Mouse (Mus musculus) midbrain, embryonic 12.5 days (tissue): Measurements from ENCODE around the gene Dcst2. TPM values are rescaled to one million over a fixed set of nuclear protein-coding genes. Genes with fewer than 3 reads are reported as not detected.

ENCODE experiments used
- ATAC-seq: fragments of 200-750 bp; cut with Nextera tagmentation; 2 replicates; pipeline ENCODE4 v1.8.0; 2017; ENCODE audit warnings: low read depth, moderate TSS enrichment, moderate library complexity; ENCODE audit not compliant: low FRiP score
- H3K27ac ChIP-seq: fragments of 300-500 bp; sonication (generic); replicated peaks from 2 replicates; pipeline ENCODE4 v1.5.1; 2016; ENCODE audit warnings: mild to moderate bottlenecking
- H3K27me3 ChIP-seq: fragments of 300-500 bp; sonication (generic); 2 replicates; pipeline ENCODE4 v1.6.1; 2016; ENCODE audit warnings: mild to moderate bottlenecking
- H3K36me3 ChIP-seq: fragments of 300-500 bp; sonication (generic); 2 replicates; pipeline ENCODE4 v1.6.1; 2016
- H3K4me1 ChIP-seq: fragments of 300-500 bp; sonication (generic); 2 replicates; pipeline ENCODE4 v1.6.1; 2016
- H3K4me2 ChIP-seq: fragments of 300-500 bp; sonication (generic); replicated peaks from 2 replicates; pipeline ENCODE4 v1.6.1; 2016; ENCODE audit warnings: mild to moderate bottlenecking, moderate library complexity
- H3K4me3 ChIP-seq: fragments of 300-500 bp; sonication (generic); 2 replicates; pipeline ENCODE4 v1.5.1; 2016; ENCODE audit warnings: mild to moderate bottlenecking
- H3K9ac ChIP-seq: fragments of 300-500 bp; sonication (generic); replicated peaks from 2 replicates; pipeline ENCODE4 v1.6.1; 2016; ENCODE audit warnings: mild to moderate bottlenecking, moderate library complexity
- H3K9me3 ChIP-seq: fragments of 300-500 bp; sonication (generic); 2 replicates; pipeline ENCODE4 v1.6.1; 2016; ENCODE audit warnings: mild to moderate bottlenecking
- WGBS: fragments of 180-500 bp; shearing (Covaris S2); methylation state at CpG from one replicate; pipeline ENCODE4 v1.1.7; 2016; 5-methylcytosine and 5-hydroxymethylcytosine counted together
- polyA plus RNA-seq: library from polyadenylated mRNA; unstranded; fragments of >200 nt; fragmentation: Nextera tagmentation; extraction: Ambion mirVana; gene quantifications from 2 replicates; pipeline ENCODE4 v1.2.1, GENCODE M21; 2016

Gene Dcst2
- polyA plus RNA-seq, 1 experiment from 2014 or later = 0.22 TPM

- H3K36me3 ChIP-seq = no peaks in the 10 kb centered on the region
- H3K27ac ChIP-seq = no peak overlapping the region; the same call in 1 of the 2 replicates
- H3K27me3 ChIP-seq = peaks cover 11% of the 10 kb centered on the region
- no peak overlapping the region for H3K9ac ChIP-seq
- no peak overlapping the region for H3K4me3 ChIP-seq
- no peaks in the 10 kb centered on the region for H3K9me3 ChIP-seq
- H3K4me2 ChIP-seq = no peak overlapping the region
- 47% methylated on average over 12 of the region's 12 CpGs for WGBS
- H3K4me1 ChIP-seq = peaks cover 12% of the 10 kb centered on the region; the same call in 1 of the 2 replicates
- 0 out of 2 replicates have a peak, but pooled peaks have one; percentile 39 for ATAC-seq
Measured at GRCm38 (mm10) chr3:89384331-89385076, 22.7 kb downstream of the Dcst2 start.

- peaks cover 14% of the 10 kb centered on the region for H3K27me3 ChIP-seq
- no peak overlapping the region for H3K4me3 ChIP-seq
- H3K4me2 ChIP-seq = no peak overlapping the region
- ATAC-seq = no peak
- H3K27ac ChIP-seq = no peak overlapping the region
- WGBS = 36% methylated on average over 11 of the region's 11 CpGs
- peaks cover 17% of the 10 kb centered on the region for H3K4me1 ChIP-seq
- H3K9me3 ChIP-seq = no peaks in the 10 kb centered on the region
- H3K36me3 ChIP-seq = no peaks in the 10 kb centered on the region
- no peak overlapping the region for H3K9ac ChIP-seq
Measured at GRCm38 (mm10) chr3:89385451-89385850, 23.7 kb downstream of the Dcst2 start.

GRCm38 (mm10) chr3:89386438-89387420, 25.0 kb downstream of the Dcst2 start:
- H3K4me3 ChIP-seq = no peak overlapping the region
- no peak overlapping the region for H3K27ac ChIP-seq
- no peak for ATAC-seq
- WGBS = 51% methylated on average over 17 of the region's 17 CpGs
- H3K4me1 ChIP-seq = peaks cover 30% of the 10 kb centered on the region
- H3K4me2 ChIP-seq = no peak overlapping the region
- H3K27me3 ChIP-seq = peaks cover 25% of the 10 kb centered on the region
- H3K9ac ChIP-seq = no peak overlapping the region
- H3K36me3 ChIP-seq = no peaks in the 10 kb centered on the region
- H3K9me3 ChIP-seq = no peaks in the 10 kb centered on the region

DNA sequence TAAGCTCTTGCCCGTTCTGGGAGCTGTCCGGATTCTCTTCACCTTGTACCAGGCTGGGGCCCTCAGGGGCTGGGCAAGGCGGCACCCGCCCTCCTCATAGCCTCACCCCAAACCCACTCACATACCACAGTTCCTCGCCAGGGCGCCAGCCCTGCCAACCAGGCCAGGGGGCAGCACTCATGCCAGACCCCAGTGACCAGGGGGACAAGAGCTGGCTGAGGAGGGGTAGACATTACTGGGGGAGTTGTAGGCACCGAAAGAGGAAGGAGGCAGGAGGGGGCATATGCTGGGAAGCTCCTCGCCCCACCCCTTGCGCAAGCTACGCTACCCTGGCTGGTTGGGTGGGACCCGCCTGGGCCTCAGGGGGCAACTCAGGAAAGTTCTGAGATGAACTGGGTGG, 25.9 kb downstream of the Dcst2 start:
- no peaks in the 10 kb centered on the region for H3K9me3 ChIP-seq
- H3K4me1 ChIP-seq = peaks cover 39% of the 10 kb centered on the region
- no peak overlapping the region; the same call in 1 of the 2 replicates for H3K9ac ChIP-seq
- no peak overlapping the region for H3K4me2 ChIP-seq
- WGBS = 83% methylated on average over 11 of the region's 11 CpGs
- no peak for ATAC-seq
- no peak overlapping the region for H3K4me3 ChIP-seq
- H3K27me3 ChIP-seq = peaks cover 34% of the 10 kb centered on the region
- H3K36me3 ChIP-seq = no peaks in the 10 kb centered on the region
- H3K27ac ChIP-seq = no peak overlapping the region

DNA sequence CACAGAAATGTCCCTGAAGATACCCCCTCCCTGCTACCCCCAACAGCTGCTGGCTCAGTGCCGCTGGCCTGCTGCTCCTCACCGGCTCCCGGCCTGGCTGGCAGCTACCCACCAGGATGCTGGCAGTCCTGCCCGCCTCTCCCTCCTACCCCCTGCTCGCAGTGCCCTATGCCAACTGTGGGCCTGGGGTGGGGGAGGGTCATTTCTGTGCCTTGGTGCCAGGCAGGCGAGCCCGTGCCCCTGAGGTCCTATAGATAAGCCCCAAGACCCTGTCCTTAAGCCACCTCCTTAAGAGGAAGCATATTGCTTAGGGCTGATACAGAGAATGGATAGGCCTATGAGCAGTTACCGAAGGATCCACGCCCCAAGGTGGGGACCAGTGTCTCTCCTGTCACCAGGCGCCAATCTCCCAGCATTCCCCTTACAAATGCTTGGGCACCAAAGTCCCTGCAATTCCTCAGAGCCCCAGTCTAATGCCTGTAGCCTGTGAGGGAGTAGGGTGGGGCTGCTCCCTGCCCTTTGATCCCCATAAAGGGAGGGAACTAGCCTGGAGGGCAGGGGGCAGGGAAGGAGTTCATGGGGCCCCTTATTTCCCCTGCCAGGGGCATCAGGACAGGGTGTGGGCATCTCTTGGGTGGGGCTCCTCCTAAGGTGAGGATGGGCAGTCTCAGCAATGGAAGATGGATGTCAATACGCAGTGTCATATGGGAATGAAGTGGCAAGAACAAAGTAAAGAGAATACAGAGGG, 26.5 kb downstream of the Dcst2 start:
- no peaks in the 10 kb centered on the region for H3K36me3 ChIP-seq
- no peak overlapping the region for H3K4me2 ChIP-seq
- H3K4me3 ChIP-seq = no peak overlapping the region
- ATAC-seq = no peak
- no peaks in the 10 kb centered on the region for H3K9me3 ChIP-seq
- no peak overlapping the region for H3K27ac ChIP-seq
- H3K4me1 ChIP-seq = peaks cover 46% of the 10 kb centered on the region
- H3K27me3 ChIP-seq = peaks cover 40% of the 10 kb centered on the region
- WGBS = 81% methylated on average over 11 of the region's 11 CpGs
- H3K9ac ChIP-seq = no peak overlapping the region

DNA sequence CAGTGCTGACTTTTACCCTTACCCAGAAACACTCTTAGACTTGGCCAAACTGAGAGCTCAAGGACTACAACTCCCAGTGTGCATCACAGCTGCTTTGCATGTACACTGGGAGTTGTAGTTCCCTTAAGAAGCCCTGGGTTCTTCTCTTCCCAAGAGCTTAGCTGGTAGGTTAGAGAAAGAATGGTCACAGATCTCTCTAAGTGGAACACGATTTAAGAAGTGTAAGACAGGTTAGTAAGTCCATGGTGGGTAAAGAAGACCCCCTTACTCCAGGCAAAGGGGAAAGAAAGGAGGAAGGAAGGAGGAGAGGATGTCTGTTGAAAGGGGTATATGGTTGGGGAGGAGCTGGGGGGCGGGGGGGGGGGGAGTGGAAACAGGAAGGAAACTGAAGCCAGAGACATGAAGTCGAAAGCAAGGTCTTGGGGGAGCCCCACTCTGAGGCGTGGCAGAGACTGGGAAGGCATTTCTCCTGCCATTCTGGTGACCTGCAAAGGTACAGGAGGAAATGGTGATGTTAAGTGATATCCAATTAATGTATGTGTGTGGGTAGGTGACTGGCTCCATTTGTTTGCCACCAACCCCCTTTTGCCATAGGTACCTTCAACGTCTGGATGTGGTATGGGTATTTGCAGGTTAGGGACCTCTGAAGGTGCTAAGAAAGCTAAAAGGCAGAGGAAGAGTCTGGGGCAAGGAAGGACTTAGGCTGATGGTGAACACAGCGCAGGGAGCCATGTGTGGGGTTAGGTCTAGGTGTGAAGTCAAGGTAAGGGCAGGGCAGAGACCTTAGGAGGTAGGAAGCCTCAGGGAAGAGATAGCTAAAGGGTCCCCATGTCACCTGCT, 27.3 kb downstream of the Dcst2 start:
- 75% methylated on average over 5 of the region's 6 CpGs for WGBS
- Histone ChIP-seq H3K9me3 (no peaks in the 10 kb centered on the region), H3K4me3 (no peak overlapping the region), H3K9ac (no peak overlapping the region), H3K4me1 (peaks cover 51% of the 10 kb centered on the region), H3K36me3 (no peaks in the 10 kb centered on the region), H3K27me3 (peaks cover 40% of the 10 kb centered on the region), H3K4me2 (no peak overlapping the region), H3K27ac (no peak overlapping the region)
- ATAC-seq = no peak

DNA sequence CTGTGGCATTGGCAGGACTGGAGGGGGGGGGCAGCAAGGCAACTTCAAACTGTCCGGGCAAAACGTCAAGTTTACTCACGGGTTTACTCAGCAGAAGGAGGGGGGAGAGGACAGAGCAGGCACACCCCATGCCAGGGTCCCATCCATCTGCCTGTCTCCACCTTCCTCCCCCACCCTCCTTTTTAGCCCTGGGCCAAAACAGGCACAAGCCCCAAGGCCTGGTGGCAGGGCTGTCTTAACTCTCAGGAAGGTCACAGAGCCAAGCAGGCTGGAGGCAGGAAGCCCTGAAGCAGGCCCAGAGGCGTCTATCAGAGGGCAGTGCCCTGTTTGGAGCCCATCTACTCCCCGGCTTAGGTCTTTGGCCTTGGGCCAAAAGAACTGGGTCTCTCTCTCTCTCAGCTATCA, 28.3 kb downstream of the Dcst2 start:
- no peak for ATAC-seq
- H3K4me2 ChIP-seq = no peak overlapping the region
- H3K9ac ChIP-seq = no peak overlapping the region
- no peak overlapping the region for H3K27ac ChIP-seq
- 68% methylated on average over 3 of the region's 5 CpGs for WGBS
- H3K36me3 ChIP-seq = no peaks in the 10 kb centered on the region
- H3K4me1 ChIP-seq = peaks cover 51% of the 10 kb centered on the region
- no peaks in the 10 kb centered on the region for H3K9me3 ChIP-seq
- peaks cover 40% of the 10 kb centered on the region for H3K27me3 ChIP-seq
- no peak overlapping the region for H3K4me3 ChIP-seq

GRCm38 (mm10) chr3:89390699-89391662, 29.2 kb downstream of the Dcst2 start:
- Histone ChIP-seq H3K27ac (no peak overlapping the region), H3K9me3 (no peaks in the 10 kb centered on the region), H3K36me3 (no peaks in the 10 kb centered on the region), H3K27me3 (peaks cover 46% of the 10 kb centered on the region), H3K9ac (peak overlapping the region; percentile 65; the same call in 1 of the 2 replicates), H3K4me2 (peak overlapping the region; percentile 100), H3K4me1 (peaks cover 59% of the 10 kb centered on the region), H3K4me3 (peak overlapping the region; percentile 58)
- WGBS = 15% methylated on average over 19 of the region's 19 CpGs
- no peak for ATAC-seq

DNA sequence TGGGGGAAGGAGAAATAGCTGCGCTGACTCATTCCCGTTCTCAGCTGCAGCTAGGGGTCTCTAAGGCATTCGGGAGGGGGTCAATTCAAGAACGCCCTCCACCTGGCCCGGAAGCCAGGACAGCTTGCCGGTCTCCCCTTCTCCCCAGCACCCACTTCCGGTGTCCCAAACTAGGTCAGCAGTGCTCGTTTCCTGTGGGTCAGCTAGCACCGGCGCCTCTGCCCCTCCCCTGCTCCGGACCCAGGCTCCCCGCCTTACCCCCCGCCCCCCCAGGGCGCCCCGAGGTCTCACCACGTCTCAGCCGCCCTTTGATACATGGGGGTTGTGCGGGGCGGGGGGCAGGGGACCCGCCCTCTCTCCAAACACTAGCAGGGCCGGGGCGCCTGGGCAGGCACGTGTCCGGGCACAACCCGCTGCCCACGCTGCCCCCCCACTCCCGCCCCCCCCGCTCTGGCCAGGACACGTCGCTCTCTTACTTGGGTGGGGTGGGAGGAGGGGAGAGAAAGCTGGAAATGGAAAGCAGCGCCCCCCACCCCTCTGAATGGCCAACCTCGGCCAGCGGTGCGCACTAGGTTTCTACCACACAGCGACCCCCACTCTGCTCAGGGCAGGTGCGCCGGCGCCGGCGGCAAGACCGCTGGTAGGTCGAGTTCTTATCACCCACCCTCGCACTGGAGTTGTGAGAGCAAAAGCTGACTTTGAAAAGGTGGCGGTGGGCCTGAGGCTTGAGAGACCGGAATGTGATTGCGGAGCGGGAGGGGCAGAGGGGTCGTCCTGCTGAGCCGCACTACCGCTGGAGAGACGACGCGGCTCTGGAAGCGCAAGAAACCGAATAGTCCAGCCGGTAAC, 30.1 kb downstream of the Dcst2 start:
- H3K4me1 ChIP-seq = peaks cover 66% of the 10 kb centered on the region
- H3K9ac ChIP-seq = peak overlapping the region; percentile 65
- H3K4me2 ChIP-seq = peak overlapping the region; percentile 100
- under 1% methylated on average over 55 of the region's 56 CpGs for WGBS
- H3K27ac ChIP-seq = no peak overlapping the region
- no peak for ATAC-seq
- peaks cover 49% of the 10 kb centered on the region for H3K27me3 ChIP-seq
- H3K36me3 ChIP-seq = no peaks in the 10 kb centered on the region
- peak overlapping the region; percentile 58 for H3K4me3 ChIP-seq
- no peaks in the 10 kb centered on the region for H3K9me3 ChIP-seq
